Mouse (Mus musculus) liver, embryonic 14.5 days (tissue): ENCODE results near the gene Gm21969. TPM values are rescaled to one million over a fixed set of nuclear protein-coding genes. Genes with fewer than 3 reads are reported as not detected.

Experiments
- ATAC-seq: fragments of 200-750 bp; cut with Nextera tagmentation; 2 replicates; pipeline ENCODE4 v1.8.0; 2017; ENCODE audit warnings: moderate number of reproducible peaks, mild to moderate bottlenecking, moderate library complexity; ENCODE audit not compliant: insufficient read depth
- DNase-seq, 3 experiments: peaks; one replicate each; pipeline ENCODE4 v3.0.0-alpha.2; 2012 to 2013; ENCODE audit warnings: low read depth in 3 of 3, low spot score in 3 of 3
- H3K27ac ChIP-seq: fragments of 300-500 bp; sonication (generic); 2 replicates; pipeline ENCODE4 v1.5.1; 2014; ENCODE audit warnings: moderate library complexity, mild to moderate bottlenecking, control low read depth, inconsistent platforms
- H3K27me3 ChIP-seq: fragments of 300-500 bp; sonication (generic); 2 replicates; pipeline ENCODE4 v1.6.1; 2014; ENCODE audit warnings: mild to moderate bottlenecking, low read length, moderate library complexity; ENCODE audit not compliant: control insufficient read depth, insufficient read depth
- H3K36me3 ChIP-seq: fragments of 300-500 bp; sonication (generic); replicated peaks from 2 replicates; pipeline ENCODE4 v1.6.1; 2014; ENCODE audit warnings: low read depth; ENCODE audit not compliant: control insufficient read depth, insufficient read depth
- H3K4me1 ChIP-seq, 2 experiments: fragments of 200-500 bp in 1 of 2; fragments of 300-500 bp in 1 of 2; sonication (generic) in 1 of 2; replicated peaks; 2 replicates each; pipeline ENCODE4 v1.6.1; 2012 to 2014; ENCODE audit warnings: antibody characterized with exemption in 1 of 2, inconsistent platforms in 1 of 2, low read length in 1 of 2; ENCODE audit not compliant: control insufficient read depth in 2 of 2, insufficient read depth in 2 of 2
- H3K4me2 ChIP-seq: fragments of 300-500 bp; sonication (generic); 2 replicates; pipeline ENCODE4 v1.6.1; 2014; ENCODE audit warnings: low read depth, mild to moderate bottlenecking, control low read depth, moderate library complexity
- H3K4me3 ChIP-seq, 2 experiments: fragments of 200-500 bp in 1 of 2; fragments of 300-500 bp in 1 of 2; sonication (generic) in 1 of 2; 2 replicates each; pipeline ENCODE4 v1.5.1; 2012 to 2014; ENCODE audit warnings: low read depth in 2 of 2, low read length in 2 of 2, mild to moderate bottlenecking in 2 of 2, control low read depth in 1 of 2, inconsistent platforms in 1 of 2, moderate library complexity in 1 of 2; ENCODE audit not compliant: insufficient read depth in 1 of 2
- H3K9ac ChIP-seq: fragments of 300-500 bp; sonication (generic); replicated peaks from 2 replicates; pipeline ENCODE4 v1.6.1; 2014; ENCODE audit warnings: mild to moderate bottlenecking, control low read depth, moderate library complexity
- H3K9me3 ChIP-seq: fragments of 300-500 bp; sonication (generic); 2 replicates; pipeline ENCODE4 v1.6.1; 2016; ENCODE audit warnings: low read length, mixed read lengths; ENCODE audit not compliant: control insufficient read depth
- CTCF ChIP-seq: IDR thresholded peaks from 2 replicates; pipeline ENCODE4 v1.5.1; 2016; ENCODE audit warnings: antibody characterized with exemption, low read depth, control low read depth
- EP300 ChIP-seq: IDR thresholded peaks from 2 replicates; pipeline ENCODE4 v1.6.1; 2016; ENCODE audit warnings: antibody characterized with exemption, low read depth
- WGBS: fragments of 180-500 bp; shearing (Covaris S2); extraction: QIAGEN DNeasy Blood & Tissue Kit; methylation state at CpG from one replicate; pipeline ENCODE4 v1.1.7; 2014; ENCODE audit not compliant: insufficient replicate concordance; 5-methylcytosine and 5-hydroxymethylcytosine counted together
- polyA plus RNA-seq, 2 experiments: library from polyadenylated mRNA; depleted of rRNA in 1 of 2; stranded (reverse) in 1 of 2; unstranded in 1 of 2; fragments of >200 nt; fragmentation: Nextera tagmentation in 1 of 2; extraction: Ambion mirVana in 1 of 2; gene quantifications; 2 replicates each; pipeline versions ENCODE4 v1.2.1 to v1.2.3; 2012 to 2014

Gm21969 gene
- polyA plus RNA-seq, 2 experiments: not detected

DNA sequence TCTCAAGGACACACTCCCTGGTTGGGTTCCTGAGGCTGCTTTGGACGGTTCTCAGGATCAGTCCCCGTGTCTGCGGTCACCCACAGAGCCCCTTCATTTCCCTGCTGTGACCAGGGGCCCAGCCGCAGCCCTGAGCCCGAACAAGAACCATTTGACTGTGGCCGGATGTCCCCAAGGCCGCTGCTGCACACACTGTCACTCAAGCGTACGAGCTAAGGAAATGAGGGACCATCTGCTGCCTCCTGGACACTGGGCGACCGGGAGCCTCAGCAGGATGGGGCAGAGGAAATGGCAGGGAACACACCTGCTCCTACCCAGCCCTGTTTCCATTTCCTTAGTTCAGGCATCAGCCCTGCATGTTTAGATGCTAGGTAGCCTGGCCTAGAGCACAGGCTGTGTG lies 47.9 kb downstream of the Gm21969 start:
- Histone ChIP-seq H3K9me3 (no peaks in the 10 kb centered on the region), H3K4me3 (no peak overlapping the region), H3K4me2 (no peak overlapping the region), H3K9ac (no peak overlapping the region), H3K27me3 (no peaks in the 10 kb centered on the region), H3K4me1 (no peaks in the 10 kb centered on the region), H3K27ac (no peak overlapping the region), H3K36me3 (no peaks in the 10 kb centered on the region)
- DNase-seq (no peak), ATAC-seq (no peak)
- WGBS: 37% methylated on average over 11 of the region's 11 CpGs
- TF ChIP-seq CTCF: no peak
- no peak for TF ChIP-seq EP300

DNA sequence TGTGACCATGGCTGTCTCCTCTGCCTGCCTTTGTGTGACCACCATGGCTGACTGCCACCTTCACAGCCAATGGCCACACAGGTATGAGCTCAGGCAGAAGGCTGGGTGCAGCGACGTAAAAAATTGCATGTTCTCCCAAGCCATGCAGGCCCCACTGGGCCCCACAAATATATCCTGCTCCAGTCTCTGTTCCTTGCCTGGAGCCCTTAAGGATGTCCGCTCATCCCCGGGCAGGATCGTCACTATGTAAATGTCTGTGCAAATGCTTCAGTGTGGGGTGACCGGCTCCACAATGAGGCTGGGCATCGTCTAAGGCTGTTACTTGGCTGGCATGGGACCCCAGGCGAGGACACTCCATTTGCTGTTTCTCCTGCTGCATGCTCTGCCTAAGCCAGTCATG lies 50.3 kb downstream of the Gm21969 start, which contains the start of gene Tas1r2:
Gene Tas1r2 (plus strand): TSS at position 301 of the 400 bp plus-strand sequence.
- H3K9ac ChIP-seq: no peak within 1 kb of the TSS
- H3K4me1 ChIP-seq: no peaks in the 10 kb centered on the region
- no peaks in the 10 kb centered on the region for H3K27me3 ChIP-seq
- ATAC-seq (no peak), DNase-seq (no peak)
- H3K4me2 ChIP-seq: no peak within 1 kb of the TSS
- H3K36me3 ChIP-seq: no peaks in the 10 kb centered on the region
- H3K4me3 ChIP-seq: no peak within 1 kb of the TSS
- TF ChIP-seq EP300 (no peak), CTCF (no peak)
- no peaks in the 10 kb centered on the region for H3K9me3 ChIP-seq
- 58% methylated on average over 8 of the region's 8 CpGs for WGBS
- no peak within 1 kb of the TSS for H3K27ac ChIP-seq

DNA sequence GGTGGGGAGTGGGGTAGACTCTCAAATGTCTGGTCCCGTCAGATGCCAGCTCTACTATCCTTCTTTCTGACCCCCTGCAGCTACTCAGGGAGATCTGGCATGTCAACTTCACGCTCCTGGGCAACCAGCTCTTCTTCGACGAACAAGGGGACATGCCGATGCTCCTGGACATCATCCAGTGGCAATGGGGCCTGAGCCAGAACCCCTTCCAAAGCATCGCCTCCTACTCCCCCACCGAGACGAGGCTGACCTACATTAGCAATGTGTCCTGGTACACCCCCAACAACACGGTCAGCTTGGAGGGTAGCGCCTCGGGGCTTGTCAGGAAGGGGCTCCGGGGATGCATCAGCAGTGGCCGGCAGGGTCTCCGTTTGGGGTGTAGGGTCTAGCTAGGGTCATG lies 58.9 kb downstream of the Gm21969 start:
- no peak overlapping the region for H3K4me2 ChIP-seq
- ATAC-seq: no peak

DNA sequence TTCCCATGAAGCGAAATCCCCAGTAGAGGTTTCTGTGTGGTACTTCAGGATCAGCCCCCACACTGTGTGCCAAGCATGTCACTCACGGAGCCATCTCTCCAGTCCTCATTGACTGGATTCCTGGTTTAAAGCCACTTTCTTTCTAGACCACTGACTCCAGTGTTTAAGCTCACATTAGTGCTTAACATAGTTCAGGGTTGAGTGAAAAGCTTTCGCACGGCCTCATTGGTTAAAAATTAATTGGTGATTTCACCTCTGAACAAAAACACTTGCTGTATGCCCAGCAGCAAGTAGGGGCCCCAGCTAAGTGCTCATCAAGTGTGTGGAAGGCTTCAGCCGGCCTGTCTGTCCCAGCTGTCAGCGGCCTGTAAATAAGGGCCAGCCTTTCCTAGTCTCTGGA lies 64.6 kb downstream of the Gm21969 start:
- Histone ChIP-seq H3K36me3 (no peaks in the 10 kb centered on the region), H3K9ac (no peak overlapping the region), H3K4me3 (no peak overlapping the region), H3K4me2 (no peak overlapping the region), H3K9me3 (no peaks in the 10 kb centered on the region), H3K27me3 (no peaks in the 10 kb centered on the region), H3K4me1 (no peaks in the 10 kb centered on the region), H3K27ac (no peak overlapping the region)
- WGBS: 60% methylated on average over 6 of the region's 6 CpGs
- ATAC-seq: no peak
- TF ChIP-seq CTCF (no peak), EP300 (no peak)
- DNase-seq: no peak

More for the DNA sequence above, 58.9 kb downstream of the Gm21969 start:
- no peak for DNase-seq
- H3K36me3 ChIP-seq: no peaks in the 10 kb centered on the region
- TF ChIP-seq EP300 (no peak), CTCF (no peak)
- H3K9me3 ChIP-seq: no peaks in the 10 kb centered on the region
- WGBS: 67% methylated on average over 14 of the region's 14 CpGs
- no peak overlapping the region for H3K27ac ChIP-seq
- no peaks in the 10 kb centered on the region for H3K27me3 ChIP-seq
- no peaks in the 10 kb centered on the region for H3K4me1 ChIP-seq
- H3K4me3 ChIP-seq: no peak overlapping the region
- H3K9ac ChIP-seq: no peak overlapping the region

DNA sequence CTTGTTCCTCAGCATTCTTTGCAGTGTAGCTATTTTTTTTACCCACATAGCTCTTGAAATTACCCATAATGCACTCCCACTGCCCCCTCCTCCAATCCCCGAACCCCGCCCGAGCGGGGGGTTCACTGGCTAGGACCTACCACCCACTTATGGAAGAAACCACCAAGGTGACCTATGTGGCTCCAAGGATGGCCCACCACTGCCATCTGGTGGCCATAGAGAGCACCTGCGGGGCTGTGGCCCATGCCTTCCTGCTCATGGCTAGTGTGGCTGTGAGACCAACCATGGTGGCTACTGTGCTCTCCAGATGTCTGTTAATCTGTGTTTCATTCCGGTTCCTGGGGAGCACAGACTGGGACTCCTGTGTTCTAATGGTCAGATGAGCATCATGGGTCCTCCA lies 66.9 kb downstream of the Gm21969 start:
- TF ChIP-seq CTCF (peak; percentile 97), EP300 (no peak)
- no peak overlapping the region for H3K4me2 ChIP-seq
- H3K27me3 ChIP-seq: no peaks in the 10 kb centered on the region
- no peaks in the 10 kb centered on the region for H3K36me3 ChIP-seq
- H3K4me1 ChIP-seq: no peaks in the 10 kb centered on the region
- H3K4me3 ChIP-seq: no peak overlapping the region
- no peak overlapping the region for H3K9ac ChIP-seq
- WGBS: 8% methylated on average over 6 of the region's 6 CpGs
- DNase-seq (peak; percentile 24 to 33 (median 26)), ATAC-seq (no peak)
- no peaks in the 10 kb centered on the region for H3K9me3 ChIP-seq
- H3K27ac ChIP-seq: no peak overlapping the region

- H3K4me3 ChIP-seq: no peak overlapping the region
- WGBS: 58% methylated on average over 9 of the region's 9 CpGs
- H3K36me3 ChIP-seq: no peaks in the 10 kb centered on the region
- no peaks in the 10 kb centered on the region for H3K27me3 ChIP-seq
- ATAC-seq: no peak
- H3K4me2 ChIP-seq: no peak overlapping the region
- no peak overlapping the region for H3K9ac ChIP-seq
- TF ChIP-seq EP300 (no peak), CTCF (no peak)
- no peak overlapping the region for H3K27ac ChIP-seq
- no peak for DNase-seq
- no peaks in the 10 kb centered on the region for H3K4me1 ChIP-seq
- no peaks in the 10 kb centered on the region for H3K9me3 ChIP-seq
Measured at GRCm38 (mm10) chr4:139675696-139676095, 72.7 kb downstream of the Gm21969 start.
